Mouse (Mus musculus): ENCODE measurements around the gene Tubg2.

DNA sequence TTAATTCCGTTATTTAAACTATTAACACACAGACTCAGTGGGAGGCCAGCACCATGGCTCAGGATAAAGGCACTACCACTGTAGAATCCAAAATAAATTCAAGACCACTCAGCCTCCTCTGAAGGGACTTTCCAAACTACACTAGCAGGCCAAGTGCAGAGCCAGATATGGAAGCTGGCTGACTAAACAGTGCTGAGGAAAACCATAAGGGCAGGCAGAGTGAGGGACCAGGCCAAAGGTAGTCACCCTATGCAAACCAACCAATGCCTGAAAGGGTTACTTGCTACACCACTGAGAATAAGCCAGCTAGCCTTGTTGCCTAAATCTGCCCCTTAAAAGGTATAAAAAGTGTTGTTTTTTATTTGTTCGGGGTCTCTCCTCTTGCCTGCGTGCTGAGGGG is 43.5 kb upstream of the Tubg2 start:
- TF ChIP-seq CTCF (IDR thresholded peaks at IDR 0.05; ENCODE audit: extremely low read depth, insufficient read length, insufficient replicate concordance, low read depth, low read length): no peak
- no peak for TF ChIP-seq POLR2A (IDR thresholded peaks at IDR 0.05; ENCODE audit: low read depth, low read length)
